Mouse (Mus musculus): ENCODE measurements around the gene Mmel1.

DNA sequence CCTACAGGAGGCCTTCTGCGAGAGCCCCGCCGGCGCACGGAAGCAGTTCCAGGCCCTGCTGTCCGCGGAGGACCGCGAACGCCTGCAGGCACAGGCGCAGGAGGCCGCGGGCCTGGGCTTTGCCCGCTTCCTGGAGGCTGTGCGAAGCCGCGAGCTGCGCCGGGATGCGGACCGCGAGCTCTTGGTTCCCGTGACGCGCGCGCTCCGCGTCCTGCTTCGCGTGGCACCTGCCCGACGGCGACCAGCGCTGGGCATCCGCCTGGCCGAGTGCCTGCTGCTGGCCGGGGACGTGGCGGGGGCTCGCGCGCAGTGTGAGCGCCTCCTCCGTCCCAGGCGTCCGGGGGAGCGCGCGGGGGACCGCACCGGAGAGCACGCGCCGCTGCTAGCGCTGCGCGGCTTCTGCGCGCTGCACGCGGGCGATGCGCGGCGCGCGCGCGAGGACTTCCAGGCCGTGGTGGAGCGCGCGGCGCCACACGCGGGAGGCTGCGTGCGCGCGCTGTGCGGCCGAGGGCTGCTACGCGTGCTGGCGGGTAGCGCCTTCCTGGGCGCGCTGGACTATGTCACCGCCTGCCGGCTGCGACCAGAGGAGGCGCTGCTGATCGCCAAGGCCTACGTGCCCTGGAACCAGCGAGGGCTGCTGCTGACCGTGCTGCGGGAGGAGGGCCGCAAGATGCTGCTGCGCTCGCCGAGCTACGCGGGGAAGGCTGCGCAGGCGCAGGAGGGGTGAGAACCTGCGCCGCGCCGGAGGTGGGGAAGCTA lies 13.5 kb upstream of the Mmel1 start:
- TF ChIP-seq POLR2A (IDR thresholded peaks at IDR 0.05; ENCODE audit: insufficient read length, low read depth) (no peak), TCF12 (IDR thresholded peaks at IDR 0.05; ENCODE audit: insufficient read depth, poor library complexity, severe bottlenecking) (no peak), MAX (IDR thresholded peaks at IDR 0.05; ENCODE audit: low read depth) (no peak), USF1 (IDR thresholded peaks at IDR 0.05; ENCODE audit: low read depth) (no peak), E2F4 (IDR thresholded peaks at IDR 0.05; ENCODE audit: insufficient read depth) (no peak), CEBPB (IDR thresholded peaks at IDR 0.05; ENCODE audit: insufficient read depth, poor library complexity, severe bottlenecking) (no peak)
